Mouse (Mus musculus) B cell, adult (primary cell): ENCODE data around the gene Vmn1r126. TPM values are rescaled to one million over a fixed set of nuclear protein-coding genes. Genes with fewer than 3 reads are reported as not detected.

Experiments used
- total RNA-seq: library from RNA; stranded (reverse); gene quantifications from 4 replicates; pipeline ENCODE4 v1.2.4, GENCODE M21; 2023; ENCODE audit not compliant: inconsistent age

Gene Vmn1r126
- not detected in 4 replicates for total RNA-seq

GRCm38 (mm10) chr7:21301367-21301766 is at the start of gene Vmn1r126:
TSS of gene Vmn1r126 (minus strand) at chr7:21301467.

DNA sequence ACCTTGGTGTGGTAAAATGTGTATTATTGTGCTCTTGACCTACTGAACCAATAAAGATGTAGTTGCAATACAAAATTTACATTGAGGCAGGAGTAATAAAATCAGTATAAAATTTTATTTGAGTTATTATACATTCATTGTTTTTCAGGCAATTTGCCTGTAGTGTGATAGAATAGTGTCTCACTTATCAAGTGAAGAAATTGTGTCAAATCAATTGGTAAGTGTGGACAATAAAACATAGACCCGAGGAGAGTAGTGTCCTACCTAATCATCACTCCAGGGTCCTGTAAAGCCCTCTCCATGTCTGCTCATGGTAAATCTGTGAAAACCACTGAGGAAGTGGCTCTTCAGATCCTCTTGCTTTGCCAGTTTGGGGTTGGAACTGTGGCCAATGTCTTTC is 47.8 kb upstream of the Vmn1r126 start, which contains the start of gene Vmn1r128:
Gene Vmn1r128 (plus strand): TSS at position 301 of the 400 bp plus-strand sequence.

DNA sequence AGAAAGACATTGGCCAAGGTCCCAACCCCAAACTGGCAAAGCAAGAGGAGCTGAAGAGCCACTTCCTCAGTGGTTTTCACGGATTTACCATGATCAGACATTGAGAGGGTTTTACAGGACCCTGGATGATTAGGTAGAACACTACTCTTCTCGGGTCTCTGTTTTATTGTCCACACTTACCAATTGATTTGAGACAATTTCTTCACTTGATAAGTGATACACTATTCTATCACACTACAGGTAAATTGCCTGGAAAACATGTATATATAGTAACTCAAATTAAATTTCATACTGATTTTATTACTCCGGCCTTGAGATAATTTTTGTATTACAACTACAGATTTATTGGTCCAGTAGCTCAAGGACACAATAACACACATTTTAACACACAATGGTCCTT is 18.5 kb upstream of the Vmn1r126 start, which contains the start of gene Vmn1r127:
Gene Vmn1r127 (minus strand): TSS at position 101 of the 400 bp plus-strand sequence.

GRCm38 (mm10) chr7:21271879-21272278 is 29.4 kb downstream of the Vmn1r126 start, which contains the start of gene Vmn1r125:
TSS of gene Vmn1r125 (plus strand) at chr7:21272179.

GRCm38 (mm10) chr7:21260517-21260916 is 40.8 kb downstream of the Vmn1r126 start, which contains the start of gene Vmn1r124:
TSS of gene Vmn1r124 (minus strand) at chr7:21260617.

Other genes starting within 250 kb of the Vmn1r126 start
- not detected in 4 replicates for gene Vmn1r120, start 247.7 kb downstream of the Vmn1r126 start, total RNA-seq
- not detected in 4 replicates for gene Vmn1r121, start 203.0 kb downstream of the Vmn1r126 start, total RNA-seq
- not detected in 4 replicates for gene Vmn1r122, start 167.3 kb downstream of the Vmn1r126 start, total RNA-seq
- gene Vmn1r123, start 139.3 kb downstream of the Vmn1r126 start, total RNA-seq, result not detected in 4 replicates
- gene Gm5157, start 111.0 kb downstream of the Vmn1r126 start, total RNA-seq, result not detected in 4 replicates
- gene Vmn1r124, start 40.9 kb downstream of the Vmn1r126 start, total RNA-seq, result not detected in 4 replicates
- not detected in 4 replicates for gene Vmn1r125, start 29.3 kb downstream of the Vmn1r126 start, total RNA-seq
- not detected in 4 replicates for gene Vmn1r127, start 18.4 kb upstream of the Vmn1r126 start, total RNA-seq
- gene Vmn1r128, start 47.9 kb upstream of the Vmn1r126 start, total RNA-seq, result not detected in 4 replicates
- not detected in 4 replicates for gene Vmn1r129, start 59.8 kb upstream of the Vmn1r126 start, total RNA-seq
- not detected in 4 replicates for gene Gm6882, start 131.3 kb upstream of the Vmn1r126 start, total RNA-seq
- gene Vmn1r130, start 210.3 kb upstream of the Vmn1r126 start, total RNA-seq, result not detected in 4 replicates
- gene Vmn1r131, start 244.6 kb upstream of the Vmn1r126 start, total RNA-seq, result not detected in 4 replicates